Mouse (Mus musculus) G1E (cell line): ENCODE data around the gene Ccdc141.

Experiments
- CTCF ChIP-seq: IDR thresholded peaks from 2 replicates; pipeline ENCODE4 v1.5.1; 2012; ENCODE audit warnings: low read depth, low read length, inconsistent platforms, mixed read lengths
- GATA1 ChIP-seq: IDR thresholded peaks from 2 replicates; pipeline ENCODE4 v1.6.1; 2012; ENCODE audit warnings: borderline replicate concordance, low read length, inconsistent platforms, mixed read lengths
- GATA2 ChIP-seq: IDR thresholded peaks from 2 replicates; pipeline ENCODE4 v1.6.1; 2012; ENCODE audit warnings: low read depth, low read length, inconsistent platforms, borderline replicate concordance
- POLR2AphosphoS5 ChIP-seq: IDR thresholded peaks from 2 replicates; pipeline ENCODE4 v1.6.1; 2012; ENCODE audit warnings: low read depth, low read length, inconsistent platforms; ENCODE audit not compliant: insufficient replicate concordance
- TAL1 ChIP-seq: conservative IDR thresholded peaks from 2 replicates; pipeline ENCODE4 v1.6.1; 2012; ENCODE audit warnings: low read depth, low read length, inconsistent platforms, mixed read lengths

DNA sequence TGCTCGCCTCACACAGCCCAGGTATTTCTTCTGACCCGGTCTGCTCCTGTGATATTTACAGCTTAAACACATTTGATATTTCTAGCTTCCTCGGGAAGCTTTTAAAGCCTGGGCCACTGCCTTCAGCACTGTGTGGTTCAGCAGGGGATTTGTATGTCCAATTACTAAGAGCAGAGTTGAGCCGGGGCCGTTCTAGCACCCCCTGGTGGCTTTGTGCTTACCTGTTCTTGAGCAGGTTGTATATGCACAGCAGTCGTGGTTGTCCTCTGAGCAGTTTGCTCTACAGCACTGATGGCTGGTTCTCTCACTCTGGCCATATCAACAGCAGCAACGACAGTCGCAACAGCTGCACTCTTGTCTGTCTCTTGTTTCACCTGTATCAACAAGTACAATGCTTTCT lies 201.5 kb downstream of the Ccdc141 start:
- TF ChIP-seq CTCF (no peak), GATA1 (no peak), TAL1 (no peak), POLR2AphosphoS5 (no peak), GATA2 (no peak)
